Mouse (Mus musculus): ENCODE results near the gene Cdcp2.

The Cdcp2 gene

GRCm38 (mm10) chr4:107130534-107130933, 33.8 kb downstream of the Cdcp2 start:
- no peak for DNase-seq (ENCODE audit: low spot score in 2 of 2)

DNA sequence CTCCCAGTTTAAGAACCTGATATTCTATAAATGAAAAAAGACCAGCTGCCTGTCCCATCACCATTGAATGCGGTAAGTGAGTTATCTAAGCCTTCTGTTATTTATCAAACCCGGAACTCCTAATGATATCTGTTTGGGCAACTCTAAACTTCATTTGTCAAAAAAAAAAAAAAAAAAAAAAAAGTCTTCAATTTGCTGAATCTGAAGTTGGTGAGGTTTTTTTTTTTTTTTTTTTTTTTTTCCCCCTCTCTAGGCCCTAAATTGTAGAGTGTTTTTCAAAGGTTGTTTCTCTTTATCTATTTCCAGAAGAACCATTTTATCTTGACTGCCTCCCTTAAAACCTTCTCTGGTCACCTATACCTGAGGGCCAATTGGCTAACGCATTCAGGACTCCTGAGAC, 38.2 kb downstream of the Cdcp2 start:
- no peak for DNase-seq (ENCODE audit: low spot score in 2 of 2)

- no peak for DNase-seq (ENCODE audit: low spot score in 2 of 2)
Measured at GRCm38 (mm10) chr4:107135663-107136062, 39.0 kb downstream of the Cdcp2 start.

DNA sequence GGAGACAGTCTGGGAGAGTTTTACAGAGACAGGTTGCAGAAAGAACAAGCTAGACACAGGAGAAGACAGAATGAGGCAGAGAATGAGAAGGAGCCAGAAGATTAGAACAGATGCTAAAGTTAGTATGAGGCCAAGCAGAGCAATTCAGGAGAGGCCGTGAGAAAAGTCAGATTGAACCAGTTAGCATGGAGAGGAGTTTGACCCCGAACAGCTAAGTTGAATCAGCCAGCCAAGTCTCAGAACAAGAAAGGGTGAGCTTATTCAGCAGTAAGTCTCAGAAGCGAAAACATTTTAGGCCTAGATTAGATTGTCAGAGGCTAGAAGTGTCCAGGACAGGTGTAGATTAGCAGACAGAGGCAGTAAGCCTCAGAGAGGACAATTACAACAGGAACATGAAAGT, 39.8 kb downstream of the Cdcp2 start:
- DNase-seq (ENCODE audit: low spot score in 2 of 2): no peak

DNA sequence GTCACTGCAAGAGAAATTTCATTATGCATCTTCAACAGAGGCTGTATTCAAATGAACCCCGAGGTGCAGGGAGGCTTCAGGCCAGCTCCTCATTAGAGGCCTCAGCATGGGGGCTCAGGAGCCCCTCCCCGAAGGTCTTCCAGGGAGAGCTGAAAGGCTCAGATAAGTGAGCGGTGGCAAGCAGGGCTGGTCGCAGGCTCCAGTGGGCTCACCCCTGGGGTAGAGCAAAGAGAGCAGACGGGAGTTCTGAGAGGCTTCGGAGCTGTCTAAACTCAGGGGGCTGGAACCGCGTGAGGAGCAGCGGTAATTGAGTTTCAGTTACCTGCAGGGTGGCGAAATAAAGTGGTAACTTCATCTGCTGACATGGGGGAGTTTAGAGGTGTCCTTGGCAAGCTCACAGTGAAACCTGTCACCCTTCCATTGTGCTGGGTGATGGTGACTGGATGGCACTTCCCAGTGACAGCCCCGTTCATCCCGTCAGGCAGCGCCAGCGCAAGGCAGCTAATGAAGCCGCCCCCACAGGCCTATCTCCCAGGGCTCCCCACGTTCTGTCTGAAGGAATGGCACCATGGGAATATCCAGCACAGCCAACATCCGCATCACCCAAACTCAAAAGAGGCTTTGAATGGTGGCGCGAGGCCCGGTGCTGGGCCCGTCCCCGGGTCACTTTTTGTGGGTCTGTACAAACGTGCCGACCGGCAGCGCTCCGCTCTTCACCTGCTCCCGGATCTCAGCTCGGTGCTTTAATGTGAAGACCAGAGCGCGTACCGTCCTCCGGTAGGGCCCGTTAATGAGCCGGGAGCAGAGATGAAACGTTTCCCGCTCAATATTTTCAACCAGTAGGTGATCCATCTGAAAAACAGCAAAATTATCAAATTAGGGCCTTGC, 42.5 kb downstream of the Cdcp2 start:
- no peak for DNase-seq (ENCODE audit: low spot score in 2 of 2)

DNA sequence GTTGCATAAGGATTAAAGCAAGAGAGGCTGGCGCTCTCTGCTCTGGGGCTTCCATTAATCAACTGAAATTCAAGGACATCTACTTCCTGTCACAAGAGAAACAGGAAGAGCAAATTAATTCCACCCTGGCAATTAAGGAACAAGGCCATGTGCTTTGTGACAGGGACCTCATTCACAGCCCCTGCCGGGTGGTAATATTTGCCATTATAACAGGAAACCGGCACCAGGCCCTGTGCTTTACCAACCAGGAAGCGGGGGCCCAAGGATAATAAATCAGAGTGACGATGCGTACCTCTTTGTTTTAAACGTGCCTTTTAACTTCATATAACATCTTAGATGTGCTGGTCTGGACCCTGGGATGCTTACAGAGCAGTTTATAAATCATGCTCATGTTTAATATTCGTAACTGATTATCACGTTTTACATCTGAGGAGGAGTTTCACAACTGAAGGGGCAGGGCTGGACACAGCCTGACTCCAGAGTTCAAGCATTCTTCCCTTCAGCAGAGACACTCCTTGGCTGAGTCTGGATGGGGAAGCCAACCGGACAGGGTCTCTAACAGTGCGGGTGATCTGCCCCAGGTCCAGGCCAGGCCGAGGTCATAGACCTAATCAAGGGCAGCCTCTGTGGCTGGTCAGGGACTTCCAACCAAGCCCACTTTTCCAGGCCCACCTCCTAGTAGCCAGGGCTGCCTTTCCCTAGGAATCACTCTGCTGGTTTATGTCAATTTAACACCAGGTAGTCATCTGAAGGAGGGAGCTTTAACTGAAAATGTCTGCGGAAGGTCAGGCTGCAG, 43.3 kb downstream of the Cdcp2 start:
- no peak for DNase-seq (ENCODE audit: low spot score in 2 of 2)

DNA sequence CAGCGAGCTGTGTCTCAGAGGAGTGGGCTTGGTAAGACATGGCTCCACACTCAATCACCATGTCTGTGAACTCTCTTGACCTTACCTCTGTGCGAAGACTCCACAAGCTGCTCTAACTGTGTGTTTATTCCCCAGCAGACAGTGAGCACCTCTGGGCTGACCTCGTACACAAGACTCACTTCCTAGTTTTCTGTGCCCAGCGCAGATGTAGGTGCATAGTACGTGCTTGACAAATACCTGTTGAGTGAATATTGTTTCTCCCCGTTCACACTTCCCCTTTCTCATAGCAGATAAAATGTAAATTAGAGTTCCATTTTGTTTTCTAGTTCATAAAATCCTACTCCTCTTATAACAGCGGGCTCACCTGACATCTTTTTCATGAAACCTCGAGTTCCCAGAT, 46.8 kb downstream of the Cdcp2 start:
- no peak for DNase-seq (ENCODE audit: low spot score in 2 of 2)

DNA sequence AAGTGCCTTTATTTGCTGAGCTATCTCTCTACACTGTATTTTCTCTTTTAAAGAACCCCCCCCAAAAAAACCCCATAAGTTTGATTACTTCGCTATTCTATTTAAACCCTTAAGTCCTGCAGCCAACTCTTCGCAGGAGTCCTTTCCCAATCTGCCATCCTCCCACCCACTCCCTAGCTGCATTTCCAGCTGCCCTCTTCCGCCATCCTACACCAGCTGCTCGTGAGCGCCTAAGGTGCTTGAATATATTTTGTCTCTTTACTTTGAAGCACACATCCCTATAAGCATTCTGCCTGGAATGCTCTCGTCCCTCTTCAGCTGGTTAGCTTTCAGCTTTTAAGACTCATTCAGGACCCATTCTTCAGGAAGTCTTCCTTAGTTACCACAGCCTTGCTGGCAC, 54.3 kb downstream of the Cdcp2 start:
- DNase-seq (ENCODE audit: low spot score in 2 of 2): no peak

- DNase-seq (ENCODE audit: low spot score in 2 of 2): no peak
Measured at GRCm38 (mm10) chr4:107152571-107152970, 55.9 kb downstream of the Cdcp2 start.

GRCm38 (mm10) chr4:107156983-107157401, 60.3 kb downstream of the Cdcp2 start:
- DNase-seq (ENCODE audit: low spot score in 2 of 2): no peak

DNA sequence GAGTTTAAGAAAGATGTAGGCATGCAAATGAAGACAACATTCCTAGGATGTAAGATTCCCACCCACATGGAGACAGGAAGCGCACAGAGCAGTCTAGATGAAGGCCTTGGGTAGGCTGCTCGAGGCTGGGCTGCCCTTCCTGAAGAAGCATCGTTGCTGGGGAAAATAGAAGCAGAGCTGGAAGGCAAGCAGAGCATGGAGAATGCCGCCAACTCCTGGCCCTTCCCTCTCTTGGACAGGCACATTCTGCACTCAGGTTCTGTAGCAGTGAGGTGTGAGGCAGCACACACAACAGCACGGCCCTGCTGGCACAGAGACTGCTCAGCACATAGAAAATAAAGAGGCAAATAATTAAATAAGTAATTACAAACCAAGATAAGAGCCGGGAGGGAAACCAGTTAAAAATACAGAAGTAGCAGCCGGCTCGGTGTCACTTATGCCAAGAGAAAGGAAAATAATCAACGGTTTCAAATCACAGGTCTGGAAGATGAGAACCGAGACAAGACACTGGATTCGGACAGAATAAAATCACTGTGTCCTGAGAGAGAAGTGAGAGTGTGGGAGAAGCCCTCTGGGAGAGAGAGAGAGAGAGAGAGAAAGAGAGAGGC, 62.6 kb downstream of the Cdcp2 start:
- no peak for DNase-seq (ENCODE audit: low spot score in 2 of 2)

GRCm38 (mm10) chr4:107160181-107160580, 63.5 kb downstream of the Cdcp2 start:
- DNase-seq (ENCODE audit: low spot score in 2 of 2): no peak

All from urinary bladder, postnatal 4 days (tissue).